Mouse (Mus musculus) adrenal gland, adult 10 weeks (tissue): ENCODE measurements around the gene Olfr845. TPM values are rescaled to one million over a fixed set of nuclear protein-coding genes. Genes with fewer than 3 reads are reported as not detected.

Experiments used
- polyA plus RNA-seq: library from polyadenylated mRNA; stranded (reverse); fragments of 350-450 nt; fragmentation: Illumina TruSeq; extraction: RNeasy Lipid Tissue Mini Kit (QIAGEN cat#74804); gene quantifications from one replicate; pipeline ENCODE4 v1.2.3, GENCODE M21; 2014; ENCODE audit warnings: low read depth, low replicate concordance

The Olfr845 gene
- polyA plus RNA-seq = not detected

GRCm38 (mm10) chr9:19336157-19336556 lies at the start of gene Olfr845:
Gene Olfr845, plus strand, starts transcription at chr9:19336457.

GRCm38 (mm10) chr9:19316047-19316446 lies 20.2 kb upstream of the Olfr845 start, which contains the start of gene Olfr844:
Gene Olfr844, plus strand, starts transcription at chr9:19316347.

DNA sequence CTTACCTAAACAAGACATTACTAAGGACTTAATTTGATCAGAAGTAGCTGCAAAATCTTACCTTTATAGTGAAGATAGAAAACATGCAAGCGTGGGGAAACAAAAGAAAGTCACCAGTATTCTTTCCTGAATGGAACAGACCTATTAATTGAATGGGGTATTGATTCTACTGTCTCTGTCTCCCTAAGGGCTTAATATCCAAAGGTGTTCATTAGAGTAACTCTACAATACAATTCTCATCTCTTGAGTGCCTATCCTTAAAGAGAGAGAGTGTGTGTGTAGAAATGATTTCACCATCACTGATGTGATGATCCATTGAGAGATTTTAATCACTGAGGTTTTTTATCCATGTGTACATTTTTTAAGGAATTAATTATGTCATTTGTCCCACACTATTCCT lies 27.6 kb downstream of the Olfr845 start, which contains the start of gene Olfr846:
Gene Olfr846 (minus strand): TSS at position 101 of the 400 bp plus-strand sequence.

DNA sequence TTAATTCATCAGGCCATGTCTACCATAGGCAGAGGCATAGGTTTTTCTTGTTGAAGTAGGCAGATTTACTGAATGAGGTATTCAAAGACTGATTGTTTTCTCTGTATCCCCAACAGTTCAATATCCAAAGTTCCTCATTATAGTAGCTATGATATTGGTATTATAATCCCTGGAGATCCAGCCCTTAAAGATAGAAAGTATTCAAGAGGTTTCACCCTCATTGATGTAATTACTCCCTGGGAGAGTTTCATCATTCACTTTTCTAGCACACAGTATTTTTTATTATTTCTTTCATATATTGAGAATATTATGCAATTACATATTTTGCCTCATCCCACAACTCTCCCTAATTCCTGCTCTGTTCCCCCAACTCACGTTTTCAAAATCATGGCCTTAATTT lies 42.3 kb downstream of the Olfr845 start, which contains the start of gene Olfr847:
Gene Olfr847 (minus strand): TSS at position 101 of the 400 bp plus-strand sequence.

Other genes starting within 250 kb of the Olfr845 start
- not detected for gene Olfr836, start 216.1 kb upstream of the Olfr845 start, polyA plus RNA-seq
- gene Olfr837, start 200.1 kb upstream of the Olfr845 start, polyA plus RNA-seq = not detected
- not detected for gene Olfr839-ps1, start 159.1 kb upstream of the Olfr845 start, polyA plus RNA-seq
- not detected for gene Olfr843, start 84.5 kb upstream of the Olfr845 start, polyA plus RNA-seq
- gene Olfr844, start 20.1 kb upstream of the Olfr845 start, polyA plus RNA-seq = not detected
- gene Olfr846, start 27.5 kb downstream of the Olfr845 start, polyA plus RNA-seq = not detected
- not detected for gene Olfr847, start 42.2 kb downstream of the Olfr845 start, polyA plus RNA-seq
- gene Olfr849, start 103.8 kb downstream of the Olfr845 start, polyA plus RNA-seq = not detected
- gene Olfr850, start 141.8 kb downstream of the Olfr845 start, polyA plus RNA-seq = not detected
- not detected for gene Olfr851, start 156.8 kb downstream of the Olfr845 start, polyA plus RNA-seq
- gene Olfr853, start 204.6 kb downstream of the Olfr845 start, polyA plus RNA-seq = not detected
- gene Olfr854, start 230.9 kb downstream of the Olfr845 start, polyA plus RNA-seq = not detected
- gene Olfr855, start 246.2 kb downstream of the Olfr845 start, polyA plus RNA-seq = not detected